Mouse (Mus musculus) forebrain, embryonic 16.5 days (tissue): ENCODE data around the gene Fthl17d. TPM values are rescaled to one million over a fixed set of nuclear protein-coding genes. Genes with fewer than 3 reads are reported as not detected.
A peak's percentile ranks its signal among the peaks of the same experiment; 100 is the strongest.
"Not testable (repeated sequence)": the region's sequence is repeated elsewhere in the genome, so short reads cannot be mapped to it uniquely, and the experiment has no call there.

Experiments
- ATAC-seq: fragments of 200-750 bp; cut with Nextera tagmentation; 2 replicates; pipeline ENCODE4 v1.8.0; 2017; ENCODE audit warnings: mild to moderate bottlenecking, moderate library complexity
- H3K27ac ChIP-seq: fragments of 300-500 bp; sonication (generic); 2 replicates; pipeline ENCODE4 v1.5.1; 2014; ENCODE audit warnings: low read length, control low read depth
- H3K27me3 ChIP-seq: fragments of 300-500 bp; sonication (generic); replicated peaks from 2 replicates; pipeline ENCODE4 v1.6.1; 2014; ENCODE audit warnings: low read length; ENCODE audit not compliant: control insufficient read depth, insufficient read depth
- H3K36me3 ChIP-seq: fragments of 300-500 bp; sonication (generic); 2 replicates; pipeline ENCODE4 v1.6.1; 2014; ENCODE audit not compliant: control insufficient read depth, insufficient read depth
- H3K4me1 ChIP-seq: fragments of 300-500 bp; sonication (generic); replicated peaks from 2 replicates; pipeline ENCODE4 v1.6.1; 2014; ENCODE audit warnings: low read length; ENCODE audit not compliant: control insufficient read depth, insufficient read depth
- H3K4me2 ChIP-seq: fragments of 300-500 bp; sonication (generic); 2 replicates; pipeline ENCODE4 v1.6.1; 2014; ENCODE audit warnings: mild to moderate bottlenecking, low read length, control low read depth
- H3K4me3 ChIP-seq: fragments of 300-500 bp; sonication (generic); replicated peaks from 2 replicates; pipeline ENCODE4 v1.5.1; 2014; ENCODE audit warnings: mild to moderate bottlenecking, low read length, control low read depth
- H3K9ac ChIP-seq: fragments of 300-500 bp; sonication (generic); replicated peaks from 2 replicates; pipeline ENCODE4 v1.6.1; 2014; ENCODE audit warnings: low read depth, low read length, control low read depth
- H3K9me3 ChIP-seq: fragments of 300-500 bp; sonication (generic); 2 replicates; pipeline ENCODE4 v1.6.1; 2016; ENCODE audit warnings: low read length; ENCODE audit not compliant: control insufficient read depth
- WGBS: fragments of 180-500 bp; shearing (Covaris S2); extraction: QIAGEN DNeasy Blood & Tissue Kit; methylation state at CpG from one replicate; pipeline ENCODE4 v1.1.7; 2014; 5-methylcytosine and 5-hydroxymethylcytosine counted together
- polyA plus RNA-seq: library from polyadenylated mRNA; unstranded; fragments of >200 nt; fragmentation: Nextera tagmentation; extraction: Ambion mirVana; gene quantifications from 2 replicates; pipeline ENCODE4 v1.2.1, GENCODE M21; 2015

The Fthl17d gene
- polyA plus RNA-seq = not detected in 2 replicates

- ATAC-seq, H3K4me3 ChIP-seq, H3K9ac ChIP-seq, H3K27me3 ChIP-seq, H3K36me3 ChIP-seq, H3K27ac ChIP-seq, H3K9me3 ChIP-seq, H3K4me1 ChIP-seq, H3K4me2 ChIP-seq: not testable (repeated sequence)
- no CpG with 5 or more reads among the region's 9 CpGs for WGBS
Measured at GRCm38 (mm10) chrX:8986655-8987054, at the start of gene Fthl17d. Fthl17d (minus strand) TSS chrX:8986755.

GRCm38 (mm10) chrX:9033193-9033592 lies 46.6 kb upstream of the Fthl17d start, which contains the start of gene Fthl17e:
Fthl17e (plus strand) TSS chrX:9033493.
- H3K4me2 ChIP-seq, H3K4me3 ChIP-seq, H3K36me3 ChIP-seq, ATAC-seq, H3K4me1 ChIP-seq, H3K27me3 ChIP-seq, H3K9me3 ChIP-seq, H3K27ac ChIP-seq, H3K9ac ChIP-seq: not testable (repeated sequence)
- WGBS = 100% methylated on average over 1 of the region's 10 CpGs

- Histone ChIP-seq H3K36me3 (no peaks in the 10 kb centered on the region), H3K4me1 (no peaks in the 10 kb centered on the region), H3K4me2 (no peak overlapping the region), H3K27me3 (no peaks in the 10 kb centered on the region), H3K9me3 (no peaks in the 10 kb centered on the region), H3K9ac (no peak overlapping the region), H3K27ac (no peak overlapping the region), H3K4me3 (no peak overlapping the region)
- 48% methylated on average over 10 of the region's 10 CpGs for WGBS
- no peak for ATAC-seq
Measured at GRCm38 (mm10) chrX:9019481-9019880, 32.9 kb upstream of the Fthl17d start.

GRCm38 (mm10) chrX:9016079-9016478 lies 29.5 kb upstream of the Fthl17d start:
- no peaks in the 10 kb centered on the region for H3K36me3 ChIP-seq
- 0 out of 2 replicates have a peak, but pooled peaks have one; percentile 36 for ATAC-seq
- WGBS = 33% methylated on average over 1 of the region's 1 CpGs
- no peak overlapping the region for H3K27ac ChIP-seq
- no peaks in the 10 kb centered on the region for H3K27me3 ChIP-seq
- no peak overlapping the region for H3K4me3 ChIP-seq
- no peaks in the 10 kb centered on the region for H3K9me3 ChIP-seq
- H3K4me1 ChIP-seq = no peaks in the 10 kb centered on the region
- H3K9ac ChIP-seq = no peak overlapping the region
- H3K4me2 ChIP-seq = no peak overlapping the region

GRCm38 (mm10) chrX:8976459-8976858 lies 10.1 kb downstream of the Fthl17d start, which contains the start of gene Fthl17c:
Fthl17c (minus strand) TSS chrX:8976559.
- H3K27me3 ChIP-seq, H3K4me3 ChIP-seq, H3K9ac ChIP-seq, H3K4me1 ChIP-seq, ATAC-seq, H3K36me3 ChIP-seq, H3K9me3 ChIP-seq, H3K27ac ChIP-seq, H3K4me2 ChIP-seq: not testable (repeated sequence)
- WGBS = no CpG with 5 or more reads among the region's 11 CpGs

- not testable (repeated sequence) for H3K4me2 ChIP-seq, H3K27me3 ChIP-seq, H3K4me1 ChIP-seq, H3K9ac ChIP-seq, H3K27ac ChIP-seq, ATAC-seq, H3K36me3 ChIP-seq, H3K9me3 ChIP-seq, H3K4me3 ChIP-seq
- WGBS = 43% methylated on average over 4 of the region's 4 CpGs
Measured at GRCm38 (mm10) chrX:8964618-8965017, 21.9 kb downstream of the Fthl17d start.

- WGBS = 95% methylated on average over 4 of the region's 11 CpGs
- not testable (repeated sequence) for H3K9ac ChIP-seq, H3K27ac ChIP-seq, H3K4me1 ChIP-seq, ATAC-seq, H3K36me3 ChIP-seq, H3K4me2 ChIP-seq, H3K4me3 ChIP-seq, H3K9me3 ChIP-seq, H3K27me3 ChIP-seq
Measured at GRCm38 (mm10) chrX:8962875-8963274, 23.7 kb downstream of the Fthl17d start, which contains the start of gene Fthl17b. Fthl17b (minus strand) TSS chrX:8962975.

- H3K27ac ChIP-seq, H3K4me1 ChIP-seq, H3K36me3 ChIP-seq, H3K27me3 ChIP-seq, H3K9me3 ChIP-seq, H3K4me3 ChIP-seq, H3K9ac ChIP-seq, H3K4me2 ChIP-seq: not testable (repeated sequence)
- ATAC-seq = peak; percentile 84
- 25% methylated on average over 6 of the region's 7 CpGs for WGBS
Measured at GRCm38 (mm10) chrX:8948130-8948805, 38.3 kb downstream of the Fthl17d start.

- H3K27me3 ChIP-seq = no peaks in the 10 kb centered on the region
- no peak for ATAC-seq
- no peak overlapping the region for H3K9ac ChIP-seq
- no peaks in the 10 kb centered on the region for H3K36me3 ChIP-seq
- WGBS = 69% methylated on average over 8 of the region's 8 CpGs
- no peak overlapping the region for H3K4me3 ChIP-seq
- no peak overlapping the region for H3K4me2 ChIP-seq
- no peaks in the 10 kb centered on the region for H3K4me1 ChIP-seq
- no peak overlapping the region for H3K27ac ChIP-seq
- H3K9me3 ChIP-seq = no peaks in the 10 kb centered on the region
Measured at GRCm38 (mm10) chrX:8944041-8944440, 42.5 kb downstream of the Fthl17d start.
